Mouse (Mus musculus) heart, postnatal 4 days (tissue): ENCODE data around the gene Ppp3ca. TPM values are rescaled to one million over a fixed set of nuclear protein-coding genes. Genes with fewer than 3 reads are reported as not detected.

Source experiments
- DNase-seq: peaks from one replicate; pipeline ENCODE4 v3.0.0; 2021
- total RNA-seq, 2 experiments: library from RNA; stranded (reverse); gene quantifications; 2 replicates each; pipeline ENCODE4 v1.2.3; 2021

Ppp3ca gene
- total RNA-seq, 2 experiments from 2014 or later = 56.4 to 62.2 TPM

- DNase-seq = no peak
Observed at GRCm38 (mm10) chr3:136863127-136863526, 193.2 kb downstream of the Ppp3ca start.

GRCm38 (mm10) chr3:136864306-136864705 lies 194.4 kb downstream of the Ppp3ca start:
- no peak for DNase-seq

- DNase-seq = no peak
Observed at GRCm38 (mm10) chr3:136865176-136865859, 195.4 kb downstream of the Ppp3ca start.

GRCm38 (mm10) chr3:136866095-136866494 lies 196.2 kb downstream of the Ppp3ca start:
- DNase-seq = no peak

GRCm38 (mm10) chr3:136866571-136866970 lies 196.6 kb downstream of the Ppp3ca start:
- no peak for DNase-seq

GRCm38 (mm10) chr3:136867366-136867765 lies 197.4 kb downstream of the Ppp3ca start:
- DNase-seq = no peak

GRCm38 (mm10) chr3:136871772-136872532 lies 202.0 kb downstream of the Ppp3ca start:
- DNase-seq = peak; percentile 8

GRCm38 (mm10) chr3:136872533-136873095 lies 202.7 kb downstream of the Ppp3ca start:
- no peak for DNase-seq

GRCm38 (mm10) chr3:136873809-136874449 lies 204.0 kb downstream of the Ppp3ca start:
- DNase-seq = no peak

- DNase-seq = no peak
Observed at GRCm38 (mm10) chr3:136874566-136874965, 204.6 kb downstream of the Ppp3ca start.

- DNase-seq = no peak
Observed at GRCm38 (mm10) chr3:136887741-136888140, 217.8 kb downstream of the Ppp3ca start.

- no peak for DNase-seq
Observed at GRCm38 (mm10) chr3:136892140-136892539, 222.2 kb downstream of the Ppp3ca start.

- DNase-seq = no peak
Observed at GRCm38 (mm10) chr3:136893596-136894402, 223.9 kb downstream of the Ppp3ca start.

- DNase-seq = peak; percentile 24
Observed at GRCm38 (mm10) chr3:136895498-136895897, 225.6 kb downstream of the Ppp3ca start.

GRCm38 (mm10) chr3:136896276-136896675 lies 226.4 kb downstream of the Ppp3ca start:
- no peak for DNase-seq

GRCm38 (mm10) chr3:136899744-136900143 lies 229.8 kb downstream of the Ppp3ca start:
- no peak for DNase-seq

GRCm38 (mm10) chr3:136900986-136901385 lies 231.1 kb downstream of the Ppp3ca start:
- no peak for DNase-seq

- no peak for DNase-seq
Observed at GRCm38 (mm10) chr3:136902776-136903175, 232.9 kb downstream of the Ppp3ca start.

GRCm38 (mm10) chr3:136905577-136905976 lies 235.7 kb downstream of the Ppp3ca start:
- DNase-seq = peak; percentile 28

- DNase-seq = no peak
Observed at GRCm38 (mm10) chr3:136909534-136909933, 239.6 kb downstream of the Ppp3ca start.

- DNase-seq = no peak
Observed at GRCm38 (mm10) chr3:136911276-136911675, 241.4 kb downstream of the Ppp3ca start.

- no peak for DNase-seq
Observed at GRCm38 (mm10) chr3:136917080-136917479, 247.2 kb downstream of the Ppp3ca start.
